Mouse (Mus musculus) liver, adult 2 months (tissue): Measurements from ENCODE around the gene Arl2bp. TPM values are rescaled to one million over a fixed set of nuclear protein-coding genes. Genes with fewer than 3 reads are reported as not detected.

Experiments
- DNase-seq: peaks from one replicate; pipeline ENCODE4 v3.0.0-alpha.2; 2011; ENCODE audit warnings: low read depth, low spot score; ENCODE audit errors: extremely low read depth
- H3K27ac ChIP-seq: fragments of 200-500 bp; replicated peaks from 2 replicates; pipeline ENCODE4 v1.5.1; 2012; ENCODE audit warnings: low read depth, mild to moderate bottlenecking, control low read depth, inconsistent platforms, low read length; ENCODE audit not compliant: insufficient read depth
- H3K27me3 ChIP-seq: fragments of 200-500 bp; 2 replicates; pipeline ENCODE4 v1.6.1; 2012; ENCODE audit warnings: mild to moderate bottlenecking, moderate library complexity, low read length, inconsistent platforms; ENCODE audit not compliant: control insufficient read depth, insufficient read depth
- H3K36me3 ChIP-seq: fragments of 200-500 bp; 2 replicates; pipeline ENCODE4 v1.6.1; 2012; ENCODE audit warnings: low read length, inconsistent platforms; ENCODE audit not compliant: control insufficient read depth, insufficient read depth
- H3K4me1 ChIP-seq: fragments of 200-500 bp; 2 replicates; pipeline ENCODE4 v1.6.1; 2011; ENCODE audit warnings: low read length; ENCODE audit not compliant: control insufficient read depth, insufficient read depth
- H3K4me3 ChIP-seq: fragments of 200-500 bp; 2 replicates; pipeline ENCODE4 v1.5.1; 2011; ENCODE audit warnings: low read depth, mild to moderate bottlenecking, control low read depth, low read length, moderate library complexity; ENCODE audit not compliant: insufficient read depth
- H3K79me2 ChIP-seq: fragments of 200-500 bp; 2 replicates; pipeline ENCODE4 v1.6.1; 2012; ENCODE audit warnings: inconsistent platforms, mild to moderate bottlenecking, low read length, moderate library complexity; ENCODE audit not compliant: control insufficient read depth, insufficient read depth
- H3K9ac ChIP-seq: fragments of 200-500 bp; 2 replicates; pipeline ENCODE4 v1.6.1; 2012; ENCODE audit warnings: low read depth, mild to moderate bottlenecking, control low read depth, inconsistent platforms, low read length
- CTCF ChIP-seq: fragments of 200-500 bp; IDR thresholded peaks from 2 replicates; pipeline ENCODE4 v1.5.1; 2011; ENCODE audit warnings: low read depth, low read length, control low read depth
- POLR2A ChIP-seq: fragments of 200-500 bp; IDR thresholded peaks from 2 replicates; pipeline ENCODE4 v1.6.1; 2011; ENCODE audit warnings: low read length, control low read depth; ENCODE audit not compliant: insufficient read depth; ENCODE audit errors: extremely low read depth
- WGBS: fragments of 180-500 bp; shearing (Covaris S2); methylation state at CpG from one replicate; pipeline ENCODE4 v1.1.7; 2018; 5-methylcytosine and 5-hydroxymethylcytosine counted together
- polyA plus RNA-seq: library from polyadenylated mRNA; depleted of rRNA; stranded (reverse); fragments of >200 nt; gene quantifications from 2 replicates; pipeline ENCODE4 v1.2.3, GENCODE M21; 2012
- total RNA-seq: library from RNA; depleted of rRNA; stranded (reverse); fragments of >200 nt; gene quantifications from 2 replicates; pipeline ENCODE4 v1.2.3, GENCODE M21; 2014

The Arl2bp gene
- total and polyA plus RNA-seq, 2 experiments, result 4.8 to 7.7 TPM

GRCm38 (mm10) chr8:94682732-94683524 lies 16.5 kb downstream of the Arl2bp start:
- 62% methylated on average over 16 of the region's 16 CpGs for WGBS
- H3K27ac ChIP-seq, result no peak overlapping the region

GRCm38 (mm10) chr8:94684287-94684686 lies 17.9 kb downstream of the Arl2bp start:
- DNase-seq, result no peak
- Histone ChIP-seq H3K27ac (no peak overlapping the region), H3K27me3 (no peaks in the 10 kb centered on the region), H3K79me2 (peaks cover 17% of the 10 kb centered on the region; the same call in 1 of the 2 replicates), H3K9ac (no peak overlapping the region), H3K4me1 (peaks cover 12% of the 10 kb centered on the region), H3K36me3 (no peaks in the 10 kb centered on the region), H3K4me3 (no peak overlapping the region)
- 93% methylated on average over 4 of the region's 4 CpGs for WGBS
- no peak for TF ChIP-seq POLR2A
- TF ChIP-seq CTCF, result no peak

More at GRCm38 (mm10) chr8:94682732-94683524, 16.5 kb downstream of the Arl2bp start:
- H3K4me3 ChIP-seq, result no peak overlapping the region
- peaks cover 16% of the 10 kb centered on the region; the same call in 1 of the 2 replicates for H3K79me2 ChIP-seq
- H3K9ac ChIP-seq, result no peak overlapping the region
- DNase-seq, result peak; percentile 57
- no peaks in the 10 kb centered on the region for H3K27me3 ChIP-seq
- H3K4me1 ChIP-seq, result peaks cover 12% of the 10 kb centered on the region
- no peak for TF ChIP-seq POLR2A
- TF ChIP-seq CTCF, result no peak
- no peaks in the 10 kb centered on the region for H3K36me3 ChIP-seq

DNA sequence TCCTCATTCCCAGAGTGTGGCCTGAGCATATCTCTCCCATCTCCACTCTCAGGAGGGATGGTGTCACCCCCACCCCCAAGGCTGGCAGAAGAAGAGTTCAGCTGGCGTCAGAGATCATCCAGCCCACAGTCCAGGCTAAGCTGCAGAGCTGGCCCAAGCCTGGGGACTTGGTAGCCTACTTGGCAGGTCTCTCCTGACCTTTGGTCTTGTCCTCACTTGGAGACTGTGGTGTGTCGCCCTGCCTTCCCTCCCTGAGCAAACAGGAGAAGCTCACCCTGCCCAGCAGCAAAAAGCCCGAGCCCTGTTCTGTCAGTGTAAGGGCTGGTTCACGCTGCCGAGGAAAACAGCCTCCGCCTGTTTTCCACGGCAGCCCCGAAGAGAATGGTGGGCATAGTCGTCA lies 19.6 kb downstream of the Arl2bp start:
- WGBS, result 30% methylated on average over 9 of the region's 9 CpGs
- Histone ChIP-seq H3K27ac (peak overlapping the region; percentile 65), H3K4me3 (no peak overlapping the region), H3K79me2 (peaks cover 19% of the 10 kb centered on the region; the same call in 1 of the 2 replicates), H3K4me1 (peaks cover 12% of the 10 kb centered on the region), H3K27me3 (no peaks in the 10 kb centered on the region), H3K36me3 (no peaks in the 10 kb centered on the region), H3K9ac (peak overlapping the region; percentile 34; the same call in 1 of the 2 replicates)
- no peak for TF ChIP-seq POLR2A
- no peak for TF ChIP-seq CTCF
- peak; percentile 98 for DNase-seq

DNA sequence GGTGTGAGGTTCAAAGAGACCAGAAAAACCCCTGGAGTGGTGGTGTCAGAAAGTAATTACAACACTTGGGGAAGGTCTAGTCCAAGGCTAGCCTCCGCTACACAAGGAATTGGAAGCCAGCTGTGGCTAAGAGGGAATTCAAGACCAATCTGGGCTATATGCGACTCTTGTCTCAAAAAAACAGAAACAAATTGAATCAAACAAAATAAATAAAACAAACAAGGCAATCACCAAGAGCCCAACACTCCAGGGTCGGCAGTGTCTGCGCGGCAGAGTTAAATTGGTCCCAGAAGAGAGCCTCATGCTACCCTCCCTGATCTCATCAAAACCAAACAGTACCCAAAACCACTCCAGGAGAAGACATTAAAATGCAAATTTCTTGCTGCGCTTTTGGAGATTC lies 28.3 kb downstream of the Arl2bp start:
- 32% methylated on average over 6 of the region's 6 CpGs for WGBS
- H3K27me3 ChIP-seq, result no peaks in the 10 kb centered on the region

GRCm38 (mm10) chr8:94695341-94695993 lies 29.1 kb downstream of the Arl2bp start:
- H3K27me3 ChIP-seq, result no peaks in the 10 kb centered on the region
- peak; percentile 77 for DNase-seq

More for the DNA sequence above, 28.3 kb downstream of the Arl2bp start:
- Histone ChIP-seq H3K4me1 (peaks cover 9% of the 10 kb centered on the region), H3K79me2 (peaks cover 25% of the 10 kb centered on the region; the same call in 1 of the 2 replicates), H3K36me3 (no peaks in the 10 kb centered on the region), H3K4me3 (peak overlapping the region; percentile 7; the same call in 1 of the 2 replicates), H3K27ac (no peak overlapping the region), H3K9ac (no peak overlapping the region)
- no peak for DNase-seq
- TF ChIP-seq POLR2A, result no peak

More at GRCm38 (mm10) chr8:94695341-94695993, 29.1 kb downstream of the Arl2bp start:
- peaks cover 25% of the 10 kb centered on the region; the same call in 1 of the 2 replicates for H3K79me2 ChIP-seq
- peak overlapping the region; percentile 82 for H3K27ac ChIP-seq
- peak overlapping the region; percentile 87 for H3K9ac ChIP-seq
- WGBS, result 2% methylated on average over 31 of the region's 31 CpGs
- TF ChIP-seq CTCF (no peak), POLR2A (no peak)
- H3K36me3 ChIP-seq, result no peaks in the 10 kb centered on the region
- H3K4me3 ChIP-seq, result peak overlapping the region; percentile 75
- H3K4me1 ChIP-seq, result peaks cover 9% of the 10 kb centered on the region
